Mouse (Mus musculus): ENCODE measurements around the gene Eef2. TPM values are rescaled to one million over a fixed set of nuclear protein-coding genes. Genes with fewer than 3 reads are reported as not detected.

Eef2 gene
- polyA plus RNA-seq, 1 experiment = 2,442 TPM

- no peak within 1 kb of the TSS for H3K27ac ChIP-seq (ENCODE audit: insufficient read depth, low read length)
- TF ChIP-seq EP300 (IDR thresholded peaks at IDR 0.05; ENCODE audit: insufficient read depth, low read depth, low read length) (no peak), CTCF (IDR thresholded peaks at IDR 0.05; ENCODE audit: low read depth, low read length) (peak; percentile 58)
- peak within 1 kb of the TSS; percentile 39 for H3K4me3 ChIP-seq (ENCODE audit: low read depth, low read length)
- H3K4me1 ChIP-seq (ENCODE audit: control insufficient read depth, insufficient read depth, low read length) = no peaks in the 10 kb centered on the region
- H3K9ac ChIP-seq (ENCODE audit: low read depth, poor library complexity, severe bottlenecking) = no peak within 1 kb of the TSS
- no peaks in the 10 kb centered on the region for H3K27me3 ChIP-seq (ENCODE audit: control insufficient read depth, insufficient read depth, low read length, poor library complexity, severe bottlenecking)
- no peaks in the 10 kb centered on the region for H3K36me3 ChIP-seq (ENCODE audit: control insufficient read depth, insufficient read depth, low read length, poor library complexity, severe bottlenecking)
- H3K9me3 ChIP-seq (replicated peaks; ENCODE audit: control insufficient read depth, insufficient read depth, low read length, poor library complexity, severe bottlenecking) = no peaks in the 10 kb centered on the region
Observed at GRCm38 (mm10) chr10:81230438-81231332, 54.3 kb downstream of the Eef2 start, which contains the start of gene Atcay. TSS of gene Atcay (minus strand) at chr10:81230833.

DNA sequence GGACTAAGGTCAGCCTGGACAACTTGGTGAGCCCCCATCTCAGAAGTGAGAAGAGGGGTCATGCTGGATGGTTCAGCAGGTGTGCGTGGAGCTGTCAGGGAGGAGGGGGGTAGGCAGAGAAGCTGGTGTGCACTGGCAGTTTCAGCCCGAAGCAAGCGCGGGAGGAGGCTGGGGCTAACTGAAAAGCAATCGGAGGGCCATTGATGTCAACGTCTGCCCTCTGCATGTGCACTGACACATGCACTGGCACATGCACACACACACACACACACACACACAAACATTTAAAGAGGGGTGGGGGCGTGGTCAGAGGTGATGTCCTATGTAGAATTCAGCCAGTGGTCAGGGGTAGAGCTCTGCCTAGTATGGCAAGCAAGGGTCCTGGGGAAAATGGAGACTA is 55.0 kb downstream of the Eef2 start:
- Histone ChIP-seq H3K9me3 (replicated peaks; ENCODE audit: control insufficient read depth, insufficient read depth, low read length, poor library complexity, severe bottlenecking) (no peaks in the 10 kb centered on the region), H3K36me3 (ENCODE audit: control insufficient read depth, insufficient read depth, low read length, poor library complexity, severe bottlenecking) (no peaks in the 10 kb centered on the region), H3K27ac (ENCODE audit: insufficient read depth, low read length) (no peak overlapping the region), H3K27me3 (ENCODE audit: control insufficient read depth, insufficient read depth, low read length, poor library complexity, severe bottlenecking) (no peaks in the 10 kb centered on the region), H3K4me1 (ENCODE audit: control insufficient read depth, insufficient read depth, low read length) (no peaks in the 10 kb centered on the region), H3K4me3 (ENCODE audit: low read depth, low read length) (no peak overlapping the region), H3K9ac (ENCODE audit: low read depth, poor library complexity, severe bottlenecking) (no peak overlapping the region)
- no peak for TF ChIP-seq CTCF (IDR thresholded peaks at IDR 0.05; ENCODE audit: low read depth, low read length)
- no peak for TF ChIP-seq POLR2A (IDR thresholded peaks at IDR 0.05; ENCODE audit: insufficient read depth, low read length)
- TF ChIP-seq EP300 (IDR thresholded peaks at IDR 0.05; ENCODE audit: insufficient read depth, low read depth, low read length) = no peak

Other genes starting within 250 kb of the Eef2 start
- gene Gadd45b, start 246.6 kb upstream of the Eef2 start, polyA plus RNA-seq (2011; ENCODE audit: insufficient read depth, insufficient read length, low read depth, missing spikeins) = 80.7 and 86.3 TPM in 2 replicates
- gene Gng7, start 161.7 kb upstream of the Eef2 start, polyA plus RNA-seq (2011; ENCODE audit: insufficient read depth, insufficient read length, low read depth, missing spikeins) = 4.1 TPM in 2 replicates
- 0.27 and 0.90 TPM in 2 replicates for gene Diras1, start 151.0 kb upstream of the Eef2 start, polyA plus RNA-seq (2011; ENCODE audit: insufficient read depth, insufficient read length, low read depth, missing spikeins)
- 2.8 and 4.5 TPM in 2 replicates for gene Slc39a3, start 139.2 kb upstream of the Eef2 start, polyA plus RNA-seq (2011; ENCODE audit: insufficient read depth, insufficient read length, low read depth, missing spikeins)
- 107 and 110 TPM in 2 replicates for gene Sgta, start 116.5 kb upstream of the Eef2 start, polyA plus RNA-seq (2011; ENCODE audit: insufficient read depth, insufficient read length, low read depth, missing spikeins)
- 77.4 and 81.3 TPM in 2 replicates for gene Thop1, start 106.6 kb upstream of the Eef2 start, polyA plus RNA-seq (2011; ENCODE audit: insufficient read depth, insufficient read length, low read depth, missing spikeins)
- 0.68 TPM in 1 of 2 replicates, not detected in the other for gene Creb3l3, start 77.8 kb upstream of the Eef2 start, polyA plus RNA-seq (2011; ENCODE audit: insufficient read depth, insufficient read length, low read depth, missing spikeins)
- 46.3 and 53.0 TPM in 2 replicates for gene Map2k2, start 70.7 kb upstream of the Eef2 start, polyA plus RNA-seq (2011; ENCODE audit: insufficient read depth, insufficient read length, low read depth, missing spikeins)
- gene Zbtb7a, start 41.4 kb upstream of the Eef2 start, polyA plus RNA-seq (2011; ENCODE audit: insufficient read depth, insufficient read length, low read depth, missing spikeins) = 12.6 and 14.4 TPM in 2 replicates
- 36.8 and 44.9 TPM in 2 replicates for gene Pias4, start 8.7 kb upstream of the Eef2 start, polyA plus RNA-seq (2011; ENCODE audit: insufficient read depth, insufficient read length, low read depth, missing spikeins)
- gene Dapk3, start 6.4 kb downstream of the Eef2 start, polyA plus RNA-seq (2011; ENCODE audit: insufficient read depth, insufficient read length, low read depth, missing spikeins) = 61.2 and 64.8 TPM in 2 replicates
- not detected in 2 replicates for gene 4930442H23Rik, start 7.2 kb downstream of the Eef2 start, polyA plus RNA-seq (2011; ENCODE audit: insufficient read depth, insufficient read length, low read depth, missing spikeins)
- gene Nmrk2, start 25.4 kb downstream of the Eef2 start, polyA plus RNA-seq (2011; ENCODE audit: insufficient read depth, insufficient read length, low read depth, missing spikeins) = not detected in 2 replicates
- gene Atcay, start 54.2 kb downstream of the Eef2 start, polyA plus RNA-seq (2011; ENCODE audit: insufficient read depth, insufficient read length, low read depth, missing spikeins) = 0.88 and 0.91 TPM in 2 replicates
- 11.2 and 11.6 TPM in 2 replicates for gene Zfr2, start 56.5 kb downstream of the Eef2 start, polyA plus RNA-seq (2011; ENCODE audit: insufficient read depth, insufficient read length, low read depth, missing spikeins)
- gene Matk, start 76.3 kb downstream of the Eef2 start, polyA plus RNA-seq (2011; ENCODE audit: insufficient read depth, insufficient read length, low read depth, missing spikeins) = 1.1 and 1.2 TPM in 2 replicates
- gene Mrpl54, start 90.3 kb downstream of the Eef2 start, polyA plus RNA-seq (2011; ENCODE audit: insufficient read depth, insufficient read length, low read depth, missing spikeins) = 52.2 and 63.7 TPM in 2 replicates
- gene Apba3, start 90.3 kb downstream of the Eef2 start, polyA plus RNA-seq (2011; ENCODE audit: insufficient read depth, insufficient read length, low read depth, missing spikeins) = 25.8 and 26.4 TPM in 2 replicates
- 41.5 and 42.7 TPM in 2 replicates for gene Tjp3, start 115.0 kb downstream of the Eef2 start, polyA plus RNA-seq (2011; ENCODE audit: insufficient read depth, insufficient read length, low read depth, missing spikeins)
- gene Pip5k1c, start 116.3 kb downstream of the Eef2 start, polyA plus RNA-seq (2011; ENCODE audit: insufficient read depth, insufficient read length, low read depth, missing spikeins) = 28.3 and 31.5 TPM in 2 replicates
- 17.5 and 18.2 TPM in 2 replicates for gene Cactin, start 144.5 kb downstream of the Eef2 start, polyA plus RNA-seq (2011; ENCODE audit: insufficient read depth, insufficient read length, low read depth, missing spikeins)
- gene Tbxa2r, start 152.1 kb downstream of the Eef2 start, polyA plus RNA-seq (2011; ENCODE audit: insufficient read depth, insufficient read length, low read depth, missing spikeins) = 0.57 and 1.5 TPM in 2 replicates
- 1.0 and 1.2 TPM in 2 replicates for gene Gipc3, start 166.6 kb downstream of the Eef2 start, polyA plus RNA-seq (2011; ENCODE audit: insufficient read depth, insufficient read length, low read depth, missing spikeins)
- gene Hmg20b, start 173.8 kb downstream of the Eef2 start, polyA plus RNA-seq (2011; ENCODE audit: insufficient read depth, insufficient read length, low read depth, missing spikeins) = 51.8 and 57.3 TPM in 2 replicates
- gene Mfsd12, start 180.9 kb downstream of the Eef2 start, polyA plus RNA-seq (2011; ENCODE audit: insufficient read depth, insufficient read length, low read depth, missing spikeins) = 13.7 and 15.3 TPM in 2 replicates
- not detected in 2 replicates for gene 4930404N11Rik, start 189.2 kb downstream of the Eef2 start, polyA plus RNA-seq (2011; ENCODE audit: insufficient read depth, insufficient read length, low read depth, missing spikeins)
- 47.8 and 51.4 TPM in 2 replicates for gene Fzr1, start 201.9 kb downstream of the Eef2 start, polyA plus RNA-seq (2011; ENCODE audit: insufficient read depth, insufficient read length, low read depth, missing spikeins)
- 52.9 and 70.3 TPM in 2 replicates for gene Dohh, start 207.8 kb downstream of the Eef2 start, polyA plus RNA-seq (2011; ENCODE audit: insufficient read depth, insufficient read length, low read depth, missing spikeins)
- gene Gm48551, start 207.8 kb downstream of the Eef2 start, polyA plus RNA-seq (2011; ENCODE audit: insufficient read depth, insufficient read length, low read depth, missing spikeins) = 1.5 TPM in 1 of 2 replicates, not detected in the other
- 1.1 TPM in 1 of 2 replicates, not detected in the other for gene Gm48552, start 212.4 kb downstream of the Eef2 start, polyA plus RNA-seq (2011; ENCODE audit: insufficient read depth, insufficient read length, low read depth, missing spikeins)
- 4.8 and 5.3 TPM in 2 replicates for gene Smim24, start 216.4 kb downstream of the Eef2 start, polyA plus RNA-seq (2011; ENCODE audit: insufficient read depth, insufficient read length, low read depth, missing spikeins)

Data from ES-Bruce4 (cell line).